Mouse (Mus musculus): ENCODE measurements around the gene Gbf1.

DNA sequence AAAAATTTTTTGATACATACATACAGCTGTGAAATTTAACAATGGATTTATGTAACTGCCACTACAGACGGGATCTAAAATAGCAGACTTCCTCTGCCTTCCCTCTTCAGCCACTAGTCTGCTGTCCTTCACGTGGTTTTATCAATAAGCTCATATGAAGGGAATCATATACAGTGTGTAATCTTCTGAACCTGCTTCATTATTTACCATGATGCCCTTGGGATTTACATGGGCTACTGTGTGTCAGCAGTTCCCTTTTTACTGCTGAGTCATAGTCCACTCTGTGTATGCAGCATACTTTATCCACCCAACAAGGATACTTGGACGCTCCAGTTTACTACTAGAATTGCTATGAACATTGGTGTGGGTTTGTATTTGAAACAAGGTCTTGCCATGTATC lies 75.0 kb downstream of the Gbf1 start:
- no peak for TF ChIP-seq POLR2A (IDR thresholded peaks at IDR 0.05; ENCODE audit: insufficient read depth, low read length)
- TF ChIP-seq CTCF (IDR thresholded peaks at IDR 0.05; ENCODE audit: low read depth, low read length), result no peak

All from ES-Bruce4 (cell line).